Mouse (Mus musculus): ENCODE data around the gene Stac3. TPM values are rescaled to one million over a fixed set of nuclear protein-coding genes. Genes with fewer than 3 reads are reported as not detected.

Stac3 gene
- polyA plus RNA-seq, 1 experiment from 2014 or later, result not detected

DNA sequence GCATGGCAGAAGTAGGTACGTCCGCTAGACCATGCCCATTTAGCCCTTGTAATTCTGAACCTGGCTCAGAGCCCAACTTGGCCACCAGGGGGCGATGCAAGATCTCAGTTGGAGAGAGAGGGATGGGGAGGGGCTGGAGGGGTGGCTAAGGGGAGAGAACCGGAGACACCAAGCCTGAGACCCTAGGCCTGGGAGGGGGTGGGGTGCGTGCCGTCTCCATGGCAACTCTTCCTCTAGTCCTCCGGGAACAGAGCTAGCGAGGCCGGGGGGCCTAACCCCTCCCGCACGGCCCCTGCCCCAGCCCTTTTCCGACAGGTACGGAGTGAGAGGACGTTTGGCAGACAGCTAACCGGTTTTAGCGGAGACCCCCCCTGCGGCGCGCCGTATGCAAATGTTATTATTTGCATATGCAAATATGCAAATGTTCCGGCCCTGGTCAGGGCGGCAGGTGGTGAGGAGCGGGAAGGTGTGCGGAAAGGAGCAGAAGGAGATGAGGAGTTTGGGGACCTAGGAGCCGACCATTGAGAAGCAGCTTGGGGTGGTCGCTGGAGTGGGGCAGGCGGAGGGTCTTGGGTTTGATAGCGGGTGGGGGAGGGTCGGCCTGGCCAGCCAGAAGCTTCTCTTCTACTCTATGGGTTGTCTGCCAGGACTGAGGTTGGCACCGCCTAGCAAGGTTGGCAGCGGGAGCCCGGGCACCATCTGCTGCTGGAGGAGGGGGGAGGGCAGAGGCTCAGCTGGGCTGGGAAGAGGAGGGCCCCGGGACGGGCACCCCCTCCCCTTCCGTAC lies 7.8 kb downstream of the Stac3 start:
- DNase-seq (peak; percentile 95), ATAC-seq (ENCODE audit: insufficient read depth) (peak; percentile 32)
- Histone ChIP-seq H3K27me3 (ENCODE audit: insufficient read depth, low read length) (peaks cover 63% of the 10 kb centered on the region), H3K9me3 (ENCODE audit: low read depth, low read length) (no peaks in the 10 kb centered on the region), H3K9ac (no peak overlapping the region), H3K4me2 (peak overlapping the region; percentile 63), H3K27ac (ENCODE audit: low read depth) (no peak overlapping the region), H3K36me3 (ENCODE audit: insufficient read depth) (0 out of 2 replicates have a peak, but pooled peaks cover 7% of the 10 kb centered on the region), H3K4me1 (ENCODE audit: insufficient read depth) (peaks cover 11% of the 10 kb centered on the region; the same call in 1 of the 2 replicates), H3K4me3 (ENCODE audit: low read depth, low read length) (peak overlapping the region; percentile 31)
- under 1% methylated on average over 35 of the region's 35 CpGs for WGBS
- peak; percentile 94 for TF ChIP-seq CTCF (IDR thresholded peaks at IDR 0.05; ENCODE audit: low read depth)

DNA sequence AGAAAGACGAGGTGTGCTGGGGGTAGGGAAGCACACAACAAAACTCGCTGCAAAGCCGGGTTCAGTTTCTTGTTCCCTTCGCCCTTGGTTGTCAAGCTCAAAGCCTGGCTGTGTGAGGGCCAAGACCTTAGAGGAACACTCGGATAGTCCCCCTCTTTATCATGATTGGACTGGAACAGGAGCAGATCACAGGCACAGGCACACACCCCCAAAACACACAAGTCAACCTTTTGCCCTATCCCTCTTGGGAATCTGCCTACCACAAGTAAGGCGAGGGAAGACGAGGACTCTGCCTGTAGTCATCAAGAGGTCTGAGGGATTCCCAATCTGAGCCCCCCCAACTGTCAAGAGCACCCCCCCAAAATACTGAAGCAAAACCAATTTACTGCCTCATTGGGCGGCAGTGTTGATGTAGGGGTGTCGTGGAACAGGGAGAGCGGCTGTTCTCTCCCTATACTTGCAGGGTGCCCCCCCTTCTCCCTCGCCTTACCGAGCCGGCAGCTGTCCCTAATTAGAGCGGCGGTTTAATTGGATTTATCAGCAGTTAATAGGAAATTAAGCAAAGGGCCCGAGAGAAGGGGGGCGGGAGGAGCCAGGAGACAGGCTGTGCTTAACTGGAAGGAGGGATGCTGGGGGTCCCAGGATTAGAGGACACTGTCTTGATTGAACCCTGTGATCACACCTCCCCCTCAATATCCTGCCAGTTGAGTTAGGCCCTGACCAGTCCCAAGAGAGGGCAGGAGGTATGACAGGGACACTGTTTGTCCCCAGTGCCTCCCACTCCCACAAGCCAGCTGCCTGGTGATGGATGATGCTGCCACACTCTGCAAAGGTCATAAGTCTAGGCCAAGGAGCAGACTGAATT lies 8.6 kb downstream of the Stac3 start:
- H3K36me3 ChIP-seq (ENCODE audit: insufficient read depth), result 0 out of 2 replicates have a peak, but pooled peaks cover 7% of the 10 kb centered on the region
- no peak for TF ChIP-seq CTCF (IDR thresholded peaks at IDR 0.05; ENCODE audit: low read depth)
- WGBS, result 16% methylated on average over 17 of the region's 17 CpGs
- H3K9me3 ChIP-seq (ENCODE audit: low read depth, low read length), result no peaks in the 10 kb centered on the region
- peak overlapping the region; percentile 63 for H3K4me2 ChIP-seq
- DNase-seq (no peak), ATAC-seq (ENCODE audit: insufficient read depth) (no peak)
- peaks cover 71% of the 10 kb centered on the region for H3K27me3 ChIP-seq (ENCODE audit: insufficient read depth, low read length)
- no peak overlapping the region for H3K9ac ChIP-seq
- peaks cover 11% of the 10 kb centered on the region; the same call in 1 of the 2 replicates for H3K4me1 ChIP-seq (ENCODE audit: insufficient read depth)
- H3K4me3 ChIP-seq (ENCODE audit: low read depth, low read length), result peak overlapping the region; percentile 31
- no peak overlapping the region for H3K27ac ChIP-seq (ENCODE audit: low read depth)

DNA sequence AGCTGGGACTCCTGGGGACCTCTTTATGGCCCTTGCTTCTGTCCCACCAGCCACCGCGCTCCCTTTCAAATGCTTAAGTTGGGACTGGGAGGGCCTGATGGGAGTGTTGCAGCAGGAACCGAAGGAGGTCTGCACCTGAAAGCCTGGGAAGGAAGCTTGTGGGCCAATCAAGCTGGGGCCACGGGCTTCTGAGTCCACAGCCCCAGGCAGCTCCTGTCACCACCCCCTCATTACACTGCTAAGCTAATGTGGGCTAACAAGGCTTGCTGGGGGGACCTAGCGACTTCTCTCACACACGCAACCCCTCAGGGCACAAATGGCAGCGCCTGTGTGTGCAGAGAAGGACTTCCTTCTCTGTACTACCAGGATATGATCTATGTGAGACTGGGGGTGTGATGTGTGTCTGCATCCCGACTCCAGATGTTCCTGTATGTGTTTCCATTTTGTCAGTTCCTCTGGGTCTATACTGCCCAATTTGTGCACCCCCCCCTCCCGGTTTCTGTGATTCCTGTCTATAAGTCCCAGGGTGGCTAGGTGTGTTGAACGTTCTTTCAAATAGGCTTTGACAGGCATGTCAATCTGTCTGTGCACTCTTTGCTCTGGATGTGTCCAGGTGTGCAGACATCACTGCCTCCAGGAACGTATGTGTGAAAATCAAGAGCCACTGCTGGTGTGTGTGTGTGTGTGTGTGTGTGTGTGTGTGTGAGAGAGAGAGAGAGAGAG lies 9.6 kb downstream of the Stac3 start:
- 0 out of 2 replicates have a peak, but pooled peaks cover 3% of the 10 kb centered on the region for H3K36me3 ChIP-seq (ENCODE audit: insufficient read depth)
- H3K9ac ChIP-seq, result peak overlapping the region; percentile 41; the same call in 1 of the 2 replicates
- no peaks in the 10 kb centered on the region for H3K9me3 ChIP-seq (ENCODE audit: low read depth, low read length)
- peaks cover 81% of the 10 kb centered on the region for H3K27me3 ChIP-seq (ENCODE audit: insufficient read depth, low read length)
- peak overlapping the region; percentile 47 for H3K4me3 ChIP-seq (ENCODE audit: low read depth, low read length)
- H3K4me2 ChIP-seq, result peak overlapping the region; percentile 84
- H3K27ac ChIP-seq (ENCODE audit: low read depth), result no peak overlapping the region
- ATAC-seq (ENCODE audit: insufficient read depth), result no peak
- DNase-seq, result no peak
- peaks cover 11% of the 10 kb centered on the region; the same call in 1 of the 2 replicates for H3K4me1 ChIP-seq (ENCODE audit: insufficient read depth)
- WGBS, result 7% methylated on average over 11 of the region's 11 CpGs
- no peak for TF ChIP-seq CTCF (IDR thresholded peaks at IDR 0.05; ENCODE audit: low read depth)

DNA sequence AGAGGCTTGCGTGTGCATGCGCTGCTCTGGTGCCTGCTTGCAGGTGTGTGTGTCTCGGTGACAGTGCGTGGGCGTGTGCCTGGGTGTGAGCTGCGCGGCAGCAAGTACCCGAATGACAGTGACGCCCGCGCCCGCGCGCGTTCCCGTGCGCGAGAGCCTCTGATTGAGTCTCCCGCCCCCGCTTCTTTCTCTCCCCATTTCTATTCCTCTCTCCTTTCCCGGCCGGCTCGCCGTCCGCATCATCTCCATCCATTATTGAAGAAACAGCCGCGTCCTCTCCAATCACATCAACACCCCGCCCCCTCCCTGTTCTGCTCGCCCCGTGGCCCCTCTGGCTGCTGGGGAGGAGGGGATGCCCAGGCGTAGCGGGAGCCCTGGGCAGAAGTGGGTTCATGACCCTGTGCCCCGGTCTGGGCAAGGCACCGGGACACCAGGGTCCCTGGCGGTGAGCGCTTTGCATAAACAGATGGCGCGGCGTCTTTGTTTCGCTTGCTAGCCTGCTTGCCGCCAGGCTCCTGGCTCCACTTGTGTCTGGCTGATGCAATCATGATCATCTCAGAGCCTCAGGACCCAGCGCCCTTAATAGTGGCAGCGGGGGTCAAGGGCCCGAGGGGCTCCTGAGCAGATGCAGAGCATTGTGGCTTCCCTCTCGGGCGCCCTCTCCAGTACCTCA lies 10.3 kb downstream of the Stac3 start:
- Histone ChIP-seq H3K36me3 (ENCODE audit: insufficient read depth) (no peaks in the 10 kb centered on the region), H3K4me2 (peak overlapping the region; percentile 84), H3K4me1 (ENCODE audit: insufficient read depth) (peaks cover 16% of the 10 kb centered on the region), H3K27ac (ENCODE audit: low read depth) (no peak overlapping the region), H3K27me3 (ENCODE audit: insufficient read depth, low read length) (peaks cover 83% of the 10 kb centered on the region), H3K4me3 (ENCODE audit: low read depth, low read length) (peak overlapping the region; percentile 47), H3K9ac (peak overlapping the region; percentile 41), H3K9me3 (ENCODE audit: low read depth, low read length) (no peaks in the 10 kb centered on the region)
- peak; percentile 33; the same call in 1 of the 2 replicates for TF ChIP-seq CTCF (IDR thresholded peaks at IDR 0.05; ENCODE audit: low read depth)
- peak; percentile 57 for DNase-seq
- no peak for ATAC-seq (ENCODE audit: insufficient read depth)
- WGBS, result under 1% methylated on average over 46 of the region's 46 CpGs

- Histone ChIP-seq H3K27me3 (ENCODE audit: insufficient read depth, low read length) (peaks cover 83% of the 10 kb centered on the region), H3K4me3 (ENCODE audit: low read depth, low read length) (peak overlapping the region; percentile 47), H3K9ac (no peak overlapping the region; the same call in 1 of the 2 replicates), H3K27ac (ENCODE audit: low read depth) (no peak overlapping the region), H3K4me2 (peak overlapping the region; percentile 84), H3K4me1 (ENCODE audit: insufficient read depth) (peaks cover 17% of the 10 kb centered on the region), H3K36me3 (ENCODE audit: insufficient read depth) (0 out of 2 replicates have a peak, but pooled peaks cover 2% of the 10 kb centered on the region), H3K9me3 (ENCODE audit: low read depth, low read length) (no peaks in the 10 kb centered on the region)
- DNase-seq (no peak), ATAC-seq (ENCODE audit: insufficient read depth) (no peak)
- WGBS, result 3% methylated on average over 7 of the region's 7 CpGs
- TF ChIP-seq CTCF (IDR thresholded peaks at IDR 0.05; ENCODE audit: low read depth), result no peak; the same call in 1 of the 2 replicates
These were observed 10.8 kb downstream of the Stac3 start for GRCm38 (mm10) chr10:127512307-127512666.

DNA sequence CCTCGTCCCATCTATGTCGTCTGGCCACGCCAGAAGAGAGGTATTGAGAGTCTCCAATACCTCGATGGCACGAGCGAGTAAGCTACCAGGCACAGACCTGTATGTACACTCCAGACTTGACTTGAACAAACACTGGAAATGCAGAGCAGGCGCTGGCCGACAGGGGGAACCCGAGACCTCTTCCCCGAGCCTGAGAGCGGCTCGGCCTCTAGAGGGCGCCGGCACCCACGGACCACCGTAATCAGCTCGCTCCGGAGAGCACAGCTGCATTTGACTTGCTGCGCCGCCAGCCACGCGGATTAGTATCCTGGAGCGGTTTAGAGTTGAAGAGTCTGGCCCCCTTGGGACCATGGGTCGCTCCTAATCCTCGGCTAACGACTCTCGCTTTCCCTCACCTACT lies 11.3 kb downstream of the Stac3 start:
- Histone ChIP-seq H3K9ac (peak overlapping the region; percentile 17; the same call in 1 of the 2 replicates), H3K4me3 (ENCODE audit: low read depth, low read length) (peak overlapping the region; percentile 47; the same call in 1 of the 2 replicates), H3K4me1 (ENCODE audit: insufficient read depth) (peaks cover 17% of the 10 kb centered on the region), H3K4me2 (peak overlapping the region; percentile 84), H3K27me3 (ENCODE audit: insufficient read depth, low read length) (peaks cover 81% of the 10 kb centered on the region), H3K9me3 (ENCODE audit: low read depth, low read length) (no peaks in the 10 kb centered on the region), H3K27ac (ENCODE audit: low read depth) (no peak overlapping the region), H3K36me3 (ENCODE audit: insufficient read depth) (peaks cover 7% of the 10 kb centered on the region)
- under 1% methylated on average over 27 of the region's 27 CpGs for WGBS
- peak; percentile 97 for DNase-seq
- peak; percentile 53 for ATAC-seq (ENCODE audit: insufficient read depth)
- peak; percentile 100 for TF ChIP-seq CTCF (IDR thresholded peaks at IDR 0.05; ENCODE audit: low read depth)
